Mouse (Mus musculus): ENCODE measurements around the gene Uhrf1.

Uhrf1 gene

DNA sequence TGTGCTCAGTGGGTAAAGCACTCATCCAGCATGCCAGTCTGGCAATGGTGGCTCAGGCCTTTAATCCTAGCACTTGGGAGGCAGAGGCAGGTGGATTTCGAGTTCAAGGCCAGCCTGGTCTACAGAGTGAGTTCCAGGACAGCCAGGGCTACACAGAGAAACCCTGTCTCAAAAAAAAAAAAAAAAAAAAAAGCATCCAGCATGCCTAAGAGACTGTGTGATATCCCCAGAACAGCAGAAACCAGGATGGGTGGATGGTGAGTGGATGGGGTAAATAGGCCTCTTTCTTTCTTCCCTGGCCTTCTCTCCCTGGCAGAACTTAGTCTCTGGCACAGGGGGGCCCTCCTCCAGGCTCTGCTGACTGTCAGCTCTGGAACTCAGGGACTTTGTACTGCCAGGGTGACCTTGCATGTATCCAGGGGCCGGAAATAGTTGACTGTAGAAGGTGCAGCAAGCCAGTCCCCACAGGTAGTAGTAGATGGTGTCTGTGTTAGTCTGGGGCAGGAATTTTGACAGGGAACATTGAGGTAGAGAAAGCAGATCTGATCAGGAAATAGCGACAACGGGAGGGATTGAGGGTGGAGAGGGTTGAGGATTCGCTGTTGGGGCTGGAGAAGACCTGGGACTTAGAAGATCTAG is 27.2 kb upstream of the Uhrf1 start:
- no peak for DNase-seq (ENCODE audit: low read depth, low spot score)

DNA sequence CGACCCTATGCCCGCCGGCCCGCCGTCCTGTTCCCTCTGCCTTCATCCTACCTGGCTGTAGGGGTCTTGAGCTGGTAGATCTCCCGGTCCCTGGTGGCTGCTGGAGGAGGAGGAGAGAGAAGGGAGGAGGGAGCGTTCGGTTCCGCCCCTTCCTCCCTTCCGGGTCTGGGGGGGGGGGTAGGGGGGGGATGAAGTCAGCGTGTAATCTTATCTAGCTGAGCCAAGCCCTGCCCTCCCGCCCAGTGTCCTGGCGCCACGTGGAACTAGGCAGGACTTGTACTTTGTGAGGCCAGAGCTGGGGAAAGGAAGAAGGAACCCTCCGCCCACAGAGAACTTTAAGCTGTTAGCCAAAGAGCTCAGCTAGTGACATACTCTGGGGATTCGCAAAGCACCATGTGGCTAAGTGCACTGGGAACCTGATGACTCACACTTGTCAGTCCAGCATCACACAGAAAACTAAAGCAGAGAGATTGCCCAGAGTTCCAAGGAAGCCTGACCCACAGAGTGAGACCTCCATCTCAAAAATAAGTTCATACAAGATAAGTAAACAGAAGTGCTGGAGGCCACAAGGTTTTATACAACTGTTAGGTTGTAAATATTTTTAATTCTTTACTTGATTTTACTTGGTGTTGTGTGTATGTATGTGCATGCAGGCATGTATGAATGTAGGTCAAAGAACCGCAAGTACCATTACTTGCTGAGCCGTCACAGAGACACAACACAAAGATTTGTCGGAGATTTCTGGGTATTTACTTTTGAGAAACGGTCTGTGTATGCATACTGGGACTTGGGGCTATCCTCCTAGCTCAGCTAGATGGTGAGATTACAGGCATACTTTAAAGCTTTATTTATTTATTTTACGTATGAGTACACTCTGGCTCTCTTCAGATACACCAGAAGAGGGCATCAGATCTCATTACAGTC is 26.2 kb upstream of the Uhrf1 start, which contains the start of gene Ticam1:
Gene Ticam1 (minus strand): TSS at position 144 of the 924 bp plus-strand sequence.
- DNase-seq (ENCODE audit: low read depth, low spot score): peak; percentile 80

DNA sequence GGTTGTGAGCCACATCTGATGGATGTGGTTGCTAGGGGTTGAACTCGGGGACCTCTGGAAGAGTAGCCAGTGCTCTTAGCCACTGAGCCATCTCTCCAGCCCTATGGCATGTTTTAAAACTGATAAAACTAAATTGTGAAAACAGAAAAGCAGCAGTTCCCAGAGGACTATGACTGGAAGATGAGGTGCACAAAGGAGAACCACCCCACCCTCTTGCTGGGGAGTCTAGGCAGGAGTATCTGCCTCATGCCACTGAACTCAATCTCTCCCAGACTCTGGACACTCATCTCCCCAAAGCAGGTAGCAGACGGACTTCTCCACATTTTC is 25.6 kb upstream of the Uhrf1 start:
- no peak for DNase-seq (ENCODE audit: low read depth, low spot score)

DNA sequence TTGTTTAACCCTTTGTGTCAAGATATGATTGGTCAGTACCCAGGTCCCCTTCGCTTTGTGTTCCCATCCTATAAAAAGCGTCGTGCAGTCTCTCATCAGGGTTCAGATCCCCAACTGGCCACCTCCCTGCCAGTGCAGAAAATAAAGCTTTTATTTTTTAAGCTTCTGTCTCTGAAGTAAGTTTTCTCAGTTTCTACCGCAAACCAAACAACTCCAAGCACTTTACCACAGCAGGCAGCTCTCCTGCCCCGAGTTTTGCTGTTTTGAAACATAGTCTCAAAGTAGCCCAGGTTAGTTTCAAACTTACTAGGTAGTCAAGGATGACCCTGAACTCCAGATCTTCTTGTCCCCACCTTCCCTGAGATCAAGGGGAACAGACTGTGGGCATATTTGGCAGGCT is 24.8 kb upstream of the Uhrf1 start:
- no peak for DNase-seq (ENCODE audit: low read depth, low spot score)

DNA sequence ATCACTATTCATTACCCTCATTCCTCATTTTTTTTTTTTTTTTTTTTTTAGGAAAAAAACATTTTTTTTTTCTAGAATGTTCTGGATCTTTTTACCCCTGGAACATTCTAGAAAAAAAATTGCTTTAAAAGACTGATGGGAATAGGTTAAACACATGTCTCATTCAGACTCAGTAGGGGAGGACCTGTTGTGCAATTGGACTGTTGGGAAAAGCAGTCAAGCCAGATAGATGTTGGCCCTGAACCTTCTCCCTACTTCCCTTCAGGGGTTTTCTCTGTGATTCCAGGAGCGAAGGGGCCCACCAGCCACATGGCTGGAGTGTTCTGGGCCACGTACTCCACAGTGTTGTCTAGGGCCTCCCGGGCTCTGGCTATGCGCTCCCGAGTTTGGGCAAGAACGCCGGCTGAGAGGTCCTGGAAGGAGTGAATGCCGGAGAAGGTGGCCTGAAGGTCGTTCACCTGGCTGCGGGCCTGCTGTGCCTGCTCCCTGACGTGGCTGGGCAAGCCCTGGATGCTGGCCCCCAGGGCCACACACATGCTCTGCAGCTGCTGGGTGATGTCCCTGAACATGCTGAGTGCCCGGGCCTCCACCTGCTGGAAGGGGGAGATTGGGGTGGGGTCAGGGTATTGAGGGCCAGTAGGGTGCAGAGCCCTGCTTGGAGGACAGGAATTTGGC is 23.5 kb upstream of the Uhrf1 start:
- no peak for DNase-seq (ENCODE audit: low read depth, low spot score)

DNA sequence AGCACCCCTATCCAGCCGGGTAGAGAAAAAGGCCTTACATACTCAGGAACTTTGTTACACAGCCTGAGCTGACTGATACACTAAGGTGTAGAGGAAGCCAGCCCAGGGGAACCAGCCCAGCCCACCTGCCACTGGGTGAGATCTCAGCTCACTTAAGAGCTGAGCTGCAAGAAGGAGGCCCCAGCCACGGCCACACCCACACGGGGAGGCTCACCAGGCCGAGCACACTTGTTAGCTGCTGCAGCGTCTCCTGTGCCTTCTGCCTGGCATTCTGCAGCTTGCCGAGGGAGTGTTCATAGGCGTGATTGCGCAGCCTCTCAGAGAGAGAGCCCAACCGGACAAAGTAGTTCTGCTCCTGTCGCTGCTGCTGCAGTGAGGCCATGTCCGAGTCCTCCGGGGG is 21.9 kb upstream of the Uhrf1 start:
- no peak for DNase-seq (ENCODE audit: low read depth, low spot score)

DNA sequence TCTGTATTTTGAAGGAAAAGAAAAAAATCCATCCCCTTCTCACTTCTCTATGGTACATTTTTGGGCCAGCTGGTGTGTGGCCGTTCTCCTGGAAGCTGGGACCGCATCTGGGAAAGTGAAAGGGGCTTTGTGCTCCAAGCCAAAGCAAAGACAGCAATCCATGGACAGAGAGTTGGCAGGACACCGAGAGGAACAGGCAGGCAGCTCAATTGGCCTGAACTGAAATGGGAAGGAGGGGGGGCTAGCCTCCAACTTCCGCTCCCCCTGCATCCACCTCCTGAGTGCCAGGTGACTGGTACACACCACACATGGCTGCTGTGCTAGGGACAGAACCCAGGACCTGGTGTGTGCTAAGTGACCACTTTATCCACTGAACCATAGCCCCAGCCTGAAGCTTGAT is 20.3 kb upstream of the Uhrf1 start:
- DNase-seq (ENCODE audit: low read depth, low spot score): no peak

DNA sequence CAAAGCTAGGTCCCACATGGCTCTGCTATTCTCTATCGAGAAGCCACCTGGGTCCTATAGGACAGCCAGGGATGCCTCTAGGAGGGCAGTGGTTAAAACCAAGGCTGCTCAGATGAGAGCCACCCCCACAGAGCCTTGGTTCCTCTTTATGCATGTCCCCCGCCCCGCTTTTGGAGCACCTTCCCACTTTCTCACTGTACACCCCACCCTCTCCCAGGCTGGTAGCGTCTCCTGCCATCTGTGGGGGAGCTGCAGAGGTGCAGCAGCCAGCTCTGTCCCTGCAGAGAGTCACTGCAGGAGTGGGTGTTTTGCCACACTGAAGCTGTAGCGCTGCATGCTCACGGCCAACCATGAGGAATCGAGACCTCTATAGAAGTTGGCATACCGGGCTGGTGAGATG is 19.8 kb upstream of the Uhrf1 start:
- DNase-seq (ENCODE audit: low read depth, low spot score): no peak

DNA sequence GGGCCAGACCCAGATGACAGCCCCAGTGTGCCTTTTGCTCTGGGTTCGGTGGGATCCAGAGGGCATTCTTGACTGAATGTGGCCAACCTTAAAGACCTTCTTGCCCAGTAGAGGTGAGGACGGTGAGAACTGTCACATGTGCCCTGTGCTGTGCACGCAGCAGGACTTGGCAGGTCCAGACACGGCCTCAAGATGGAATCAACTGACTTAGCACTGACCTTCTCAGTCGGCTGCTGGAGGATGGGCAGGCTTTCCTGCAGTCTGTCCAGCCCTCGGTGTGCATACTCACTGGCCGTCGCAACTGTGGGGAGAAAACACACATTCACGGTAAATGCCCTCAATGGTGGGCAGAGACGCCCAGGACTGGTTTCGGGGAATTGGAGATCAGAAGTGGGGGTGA is 17.1 kb upstream of the Uhrf1 start:
- no peak for DNase-seq (ENCODE audit: low read depth, low spot score)

DNA sequence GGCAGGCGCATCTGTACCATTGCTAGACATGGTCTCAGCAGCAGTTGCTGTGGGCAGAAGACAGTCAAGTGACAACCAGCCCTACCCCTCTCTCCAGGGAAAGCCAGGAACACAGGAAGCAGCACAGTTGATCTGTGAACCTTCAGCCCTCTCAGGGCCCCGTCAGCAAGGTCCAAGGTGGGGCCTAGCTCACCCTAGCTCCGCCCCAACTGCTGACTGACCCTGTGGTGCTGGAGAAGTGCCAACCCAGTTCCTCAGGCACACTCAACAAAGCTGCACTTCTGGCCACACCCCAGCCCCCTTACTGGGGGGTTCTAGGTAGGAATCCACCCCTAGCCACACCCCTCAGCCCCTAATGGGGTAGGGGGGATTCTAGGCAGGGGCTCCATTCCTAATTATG is 15.3 kb upstream of the Uhrf1 start:
- no peak for DNase-seq (ENCODE audit: low read depth, low spot score)

DNA sequence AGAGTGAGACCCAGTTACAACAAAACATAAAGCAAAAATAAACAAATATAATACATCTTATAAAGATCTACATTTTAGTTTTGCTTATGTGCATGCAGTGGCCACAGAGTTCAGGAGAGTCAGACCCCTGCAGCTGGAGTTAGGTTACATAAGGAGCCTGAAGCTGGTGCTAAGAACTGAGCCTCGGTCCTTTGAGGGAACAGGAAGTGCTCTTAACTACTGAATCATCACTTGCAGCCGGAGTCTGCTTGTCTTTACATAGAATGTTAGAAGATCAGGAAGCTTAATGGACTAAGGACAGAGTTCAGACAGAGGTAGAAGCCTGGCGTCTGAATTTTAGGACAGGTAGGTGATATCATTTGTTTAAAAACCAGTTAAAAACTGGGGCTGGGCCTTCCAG is 14.3 kb upstream of the Uhrf1 start:
- DNase-seq (ENCODE audit: low read depth, low spot score): no peak

DNA sequence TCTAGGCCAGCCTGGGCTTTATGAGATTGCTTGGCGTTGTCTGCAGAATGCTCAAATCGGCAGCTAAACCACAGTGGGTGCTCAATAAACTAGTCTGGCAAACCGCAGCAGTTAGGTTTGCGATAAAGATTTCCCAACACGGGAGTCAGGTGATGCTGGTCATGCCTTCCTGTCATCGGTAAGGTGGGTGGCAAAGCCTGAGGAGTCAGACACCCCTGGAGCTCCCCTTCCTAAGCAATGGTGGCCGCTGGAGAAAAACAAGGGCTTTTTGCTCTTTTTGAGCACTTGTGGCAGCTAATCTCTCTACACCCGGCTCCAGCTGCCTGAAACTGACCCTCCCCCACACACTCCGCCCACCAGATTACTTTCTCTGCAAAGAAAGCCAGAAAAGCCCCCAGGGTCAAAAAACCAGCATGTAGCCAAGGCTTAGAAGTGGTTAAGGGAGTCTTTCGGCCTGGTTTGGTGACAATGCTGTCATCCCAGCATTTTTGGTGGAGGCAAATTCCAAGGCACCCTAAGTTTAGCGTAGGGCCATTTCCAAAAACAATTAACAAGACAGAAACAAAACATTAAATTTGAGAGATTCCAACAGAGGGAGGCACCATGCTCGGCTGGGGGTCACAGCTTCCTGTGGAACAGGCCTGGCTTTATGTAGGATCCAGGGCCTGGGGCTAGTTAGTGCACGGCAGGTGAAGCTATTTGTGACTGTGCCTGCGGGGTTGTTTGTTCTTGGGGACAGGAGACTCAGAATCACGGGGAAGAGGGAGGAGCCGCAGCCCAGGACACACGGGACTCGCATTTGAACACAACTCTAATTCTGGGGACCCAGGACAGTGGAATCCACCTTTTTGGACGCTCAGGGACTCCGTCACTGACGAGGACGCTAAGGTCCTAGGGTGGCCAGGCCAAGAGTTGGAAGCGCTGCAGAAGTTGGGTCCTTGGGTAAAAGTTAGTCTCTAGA is 13.5 kb upstream of the Uhrf1 start:
- no peak for DNase-seq (ENCODE audit: low read depth, low spot score)

DNA sequence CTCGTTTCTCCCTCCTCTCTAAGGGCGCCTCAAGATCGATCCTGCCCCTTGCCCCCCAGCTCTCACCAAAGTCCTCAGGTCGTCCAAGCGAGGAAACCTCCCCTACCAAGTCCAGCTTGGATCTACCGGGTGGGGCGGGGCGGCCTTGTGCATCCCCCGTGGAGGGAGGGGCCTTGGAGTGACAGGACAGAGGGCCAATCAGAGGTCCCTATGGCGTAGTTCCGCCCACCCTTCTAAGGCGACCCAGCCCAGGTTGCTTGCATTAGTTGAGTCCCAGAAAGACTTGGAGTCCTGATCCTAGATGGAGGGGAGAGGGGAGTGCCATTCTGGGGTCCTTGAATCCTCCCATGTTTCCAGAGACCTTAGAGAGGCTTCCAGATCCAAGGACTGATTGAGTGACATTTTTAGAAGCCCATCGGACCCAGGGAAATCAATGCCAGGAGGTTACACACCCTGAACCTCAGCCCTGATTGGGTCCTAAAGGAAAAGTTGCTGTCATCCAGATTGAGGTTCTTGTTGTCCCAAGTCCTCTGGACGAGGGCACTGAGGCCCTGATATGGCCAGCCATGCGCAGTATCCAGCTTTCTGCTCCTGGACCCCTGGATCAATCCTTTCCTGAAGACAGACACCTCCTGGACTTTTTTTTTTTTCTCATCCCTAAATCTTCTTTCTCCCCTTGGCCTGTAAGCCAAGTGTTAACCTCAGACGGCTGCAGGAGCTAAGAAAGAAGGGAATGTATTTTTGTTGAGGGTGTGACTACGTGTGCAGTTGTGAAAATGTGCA is 12.5 kb upstream of the Uhrf1 start:
- no peak for DNase-seq (ENCODE audit: low read depth, low spot score)

DNA sequence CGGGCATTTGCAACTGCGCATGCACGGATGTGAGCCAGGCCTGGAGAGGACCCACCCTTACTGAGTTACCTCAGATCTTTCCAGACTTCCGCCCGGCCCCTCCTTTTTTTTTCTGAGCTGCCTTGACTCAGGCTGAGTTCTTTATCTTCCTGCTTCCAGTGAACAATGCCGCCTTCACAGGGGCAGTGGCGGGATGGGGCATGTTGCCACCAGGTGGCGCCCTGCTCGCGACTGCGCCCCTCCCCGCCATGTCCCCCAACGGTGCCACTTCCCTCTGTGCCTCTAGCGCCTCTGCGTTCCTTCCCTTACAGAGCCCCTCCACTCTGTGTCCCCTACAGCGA is 12.0 kb upstream of the Uhrf1 start:
- DNase-seq (ENCODE audit: low read depth, low spot score): peak; percentile 39

DNA sequence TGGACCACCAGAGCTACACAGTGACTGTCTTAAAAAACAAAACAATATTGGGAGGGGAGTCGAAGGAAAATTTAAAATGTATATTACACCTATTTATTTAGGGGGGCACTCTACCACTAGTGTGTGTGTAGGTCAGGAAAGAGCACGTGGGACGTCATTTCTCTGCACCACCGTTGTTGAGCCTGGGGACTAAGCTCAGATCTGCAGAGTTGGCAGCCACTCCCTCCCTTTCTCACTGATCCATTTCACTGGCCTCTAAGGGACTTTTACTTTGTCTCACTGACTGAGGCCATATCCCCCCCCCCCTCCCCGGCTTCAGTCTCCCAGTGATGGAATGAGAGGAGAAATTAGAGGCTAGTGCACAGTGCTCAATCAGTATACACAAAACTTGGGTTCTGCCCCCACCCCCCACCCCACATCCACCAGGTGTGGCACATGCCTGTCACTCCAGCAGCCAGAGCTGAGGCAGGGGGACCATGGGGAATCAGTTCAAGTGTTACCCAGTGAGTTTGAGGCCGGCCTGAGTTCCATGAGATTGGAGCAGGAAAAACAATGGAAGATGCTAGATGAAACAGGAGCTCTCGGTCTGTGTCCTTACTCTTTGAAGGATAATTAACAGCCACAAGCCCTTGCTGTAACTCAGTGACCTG is 11.2 kb upstream of the Uhrf1 start:
- DNase-seq (ENCODE audit: low read depth, low spot score): no peak

DNA sequence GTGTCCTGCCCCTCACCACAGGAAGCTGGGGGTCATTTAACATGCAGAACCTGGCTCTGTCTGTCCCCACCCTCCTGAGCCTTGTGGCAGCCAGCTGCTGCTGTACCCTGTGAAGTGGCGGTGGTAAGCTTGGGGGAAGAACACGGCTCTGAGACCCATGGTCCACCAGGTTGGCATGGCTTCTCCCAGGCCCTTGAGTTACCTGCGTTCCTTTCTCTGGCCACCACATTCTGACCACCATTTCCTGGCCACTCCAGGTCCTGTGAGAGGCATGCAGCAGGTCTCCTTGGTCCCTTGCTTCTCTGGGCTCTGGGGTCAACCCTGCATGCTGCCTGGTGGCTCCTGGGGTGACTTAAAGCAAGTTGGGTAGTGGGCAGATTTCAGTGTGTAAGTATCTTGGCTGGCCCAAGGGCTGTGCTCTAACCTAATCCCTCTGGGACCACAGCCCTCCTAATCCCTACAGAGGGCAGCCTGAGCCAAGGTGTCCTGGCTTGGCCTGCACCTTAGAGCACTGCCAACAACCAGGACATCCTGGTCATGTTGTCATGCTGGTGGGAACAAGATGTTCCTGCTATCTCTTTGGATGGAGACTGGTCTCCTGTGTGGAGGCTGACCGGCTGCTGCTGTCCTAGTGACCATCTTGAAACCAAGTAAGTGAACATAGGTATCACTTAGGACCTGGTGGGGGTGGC is 10.4 kb upstream of the Uhrf1 start, which contains the start of gene Plin3:
Gene Plin3 (minus strand): TSS at position 343 of the 692 bp plus-strand sequence.
- no peak for DNase-seq (ENCODE audit: low read depth, low spot score)

DNA sequence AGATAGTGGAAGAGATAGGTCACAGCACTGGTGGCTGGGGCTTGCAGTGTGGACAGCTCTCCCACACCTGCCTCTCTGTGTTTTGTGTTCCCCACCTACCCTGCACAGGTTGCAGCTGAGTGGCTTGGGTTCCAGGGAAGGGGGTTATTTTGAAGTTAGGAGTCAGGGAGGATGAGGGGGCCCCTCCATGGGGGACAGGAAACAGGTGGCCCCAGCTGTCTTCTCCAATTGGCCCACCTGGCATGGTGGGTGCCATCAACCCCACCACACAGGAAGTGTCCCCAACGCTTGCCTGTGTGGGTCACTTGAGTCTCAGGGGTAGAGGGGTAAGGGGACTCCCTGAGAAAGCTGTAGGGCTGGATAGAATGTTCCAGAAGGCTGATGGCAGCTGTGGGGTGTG is 9.8 kb upstream of the Uhrf1 start:
- DNase-seq (ENCODE audit: low read depth, low spot score): no peak

DNA sequence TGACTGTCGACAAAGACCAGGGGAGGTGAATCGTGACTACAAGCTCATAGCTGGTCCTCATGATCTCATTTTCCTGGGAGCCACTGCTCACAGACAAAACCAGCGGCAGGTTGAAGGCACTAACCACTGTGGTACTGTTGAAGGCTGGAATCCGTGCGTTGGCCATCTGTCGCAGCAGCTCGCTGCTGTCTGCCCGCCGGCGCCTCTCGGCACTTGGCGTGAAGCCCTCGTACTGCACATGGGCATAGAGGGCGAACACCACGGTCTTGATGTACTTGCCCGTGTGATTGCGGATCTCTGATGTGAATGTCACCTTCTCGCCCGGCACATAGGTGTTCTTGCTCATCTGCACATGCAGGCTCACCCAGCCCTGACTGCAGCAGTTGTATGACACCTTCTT is 8.9 kb upstream of the Uhrf1 start:
- no peak for DNase-seq (ENCODE audit: low read depth, low spot score)

DNA sequence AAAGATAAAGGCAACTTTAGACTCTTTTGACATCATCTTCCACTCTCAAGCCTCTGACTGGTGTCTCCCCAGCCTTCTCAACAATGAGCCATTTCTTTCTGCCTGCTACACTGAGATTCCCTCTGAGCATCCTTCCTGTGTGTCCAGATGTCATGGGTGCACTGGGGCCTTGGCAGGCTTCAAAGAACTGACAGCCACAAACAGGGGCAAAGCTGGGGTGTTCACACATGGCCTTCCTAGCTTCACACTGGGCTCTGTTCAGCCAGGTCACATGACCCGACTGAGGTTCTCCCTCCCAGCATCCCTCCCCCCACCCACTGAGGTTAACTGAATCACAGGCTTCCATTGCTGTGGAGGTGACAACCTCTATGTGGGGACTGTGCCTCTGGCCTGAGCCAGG is 6.9 kb upstream of the Uhrf1 start:
- DNase-seq (ENCODE audit: low read depth, low spot score): no peak

DNA sequence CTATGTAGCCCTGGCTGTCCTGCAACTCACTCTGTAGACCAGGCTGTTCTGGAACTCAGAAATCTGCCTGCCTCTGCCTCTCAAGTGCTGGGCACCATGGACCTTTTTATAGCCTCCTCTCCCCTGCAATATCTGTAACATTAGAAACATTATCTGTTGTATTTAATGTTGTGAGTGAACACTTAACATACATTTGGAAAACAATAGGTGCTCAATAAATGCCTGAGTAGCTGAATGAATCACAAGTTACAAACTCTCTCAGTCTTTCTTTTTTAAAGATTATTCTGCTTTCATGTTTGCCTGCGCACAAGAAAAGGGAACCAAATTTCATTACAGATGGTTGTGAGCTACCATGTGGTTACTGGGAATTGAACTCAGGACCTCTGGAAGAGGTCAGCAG is 4.9 kb upstream of the Uhrf1 start:
- DNase-seq (ENCODE audit: low read depth, low spot score): no peak

All from retina, postnatal 7 days (tissue).